Mouse (Mus musculus) midbrain, embryonic 14.5 days (tissue): ENCODE measurements at regions not wholly inside any gene's neighbourhood (a gene's known extent, or its start where the extent isn't known, plus 50 kb on each side); places are given as distances from the start of the nearest gene placed in this dataset.

ENCODE experiments used
- ATAC-seq: fragments of 200-750 bp; cut with Nextera tagmentation; 2 replicates; pipeline ENCODE4 v1.8.0; 2017; ENCODE audit warnings: moderate number of reproducible peaks, moderate library complexity; ENCODE audit not compliant: low FRiP score, low TSS enrichment
- DNase-seq: peaks from one replicate; pipeline ENCODE4 v3.0.0-alpha.2; 2015
- H3K27ac ChIP-seq: fragments of 300-500 bp; sonication (generic); replicated peaks from 2 replicates; pipeline ENCODE4 v1.5.1; 2014; ENCODE audit warnings: mild to moderate bottlenecking, low read depth, low read length, moderate library complexity
- H3K27me3 ChIP-seq: fragments of 300-500 bp; sonication (generic); 2 replicates; pipeline ENCODE4 v1.6.1; 2014; ENCODE audit warnings: low read length, control low read depth, mixed read lengths; ENCODE audit not compliant: control insufficient read depth, insufficient read depth
- H3K36me3 ChIP-seq: fragments of 300-500 bp; sonication (generic); 2 replicates; pipeline ENCODE4 v1.6.1; 2014; ENCODE audit warnings: low read length, control low read depth; ENCODE audit not compliant: control insufficient read depth, insufficient read depth
- H3K4me1 ChIP-seq: fragments of 300-500 bp; sonication (generic); 2 replicates; pipeline ENCODE4 v1.6.1; 2014; ENCODE audit warnings: mild to moderate bottlenecking, antibody characterized with exemption, low read length, control low read depth; ENCODE audit not compliant: control insufficient read depth, insufficient read depth
- H3K4me2 ChIP-seq: fragments of 300-500 bp; sonication (generic); 2 replicates; pipeline ENCODE4 v1.6.1; 2014; ENCODE audit warnings: mild to moderate bottlenecking, low read length, moderate library complexity
- H3K4me3 ChIP-seq: fragments of 300-500 bp; sonication (generic); replicated peaks from 2 replicates; pipeline ENCODE4 v1.5.1; 2014; ENCODE audit warnings: low read depth, low read length
- H3K9ac ChIP-seq: fragments of 300-500 bp; sonication (generic); replicated peaks from 2 replicates; pipeline ENCODE4 v1.6.1; 2014; ENCODE audit warnings: mild to moderate bottlenecking, low read length, moderate library complexity
- H3K9me3 ChIP-seq: fragments of 300-500 bp; sonication (generic); 2 replicates; pipeline ENCODE4 v1.6.1; 2016; ENCODE audit warnings: low read length, control low read depth, mixed read lengths; ENCODE audit not compliant: control insufficient read depth
- WGBS: fragments of 180-500 bp; shearing (Covaris S2); extraction: QIAGEN DNeasy Blood & Tissue Kit; methylation state at CpG from one replicate; pipeline ENCODE4 v1.1.7; 2014; 5-methylcytosine and 5-hydroxymethylcytosine counted together

DNA sequence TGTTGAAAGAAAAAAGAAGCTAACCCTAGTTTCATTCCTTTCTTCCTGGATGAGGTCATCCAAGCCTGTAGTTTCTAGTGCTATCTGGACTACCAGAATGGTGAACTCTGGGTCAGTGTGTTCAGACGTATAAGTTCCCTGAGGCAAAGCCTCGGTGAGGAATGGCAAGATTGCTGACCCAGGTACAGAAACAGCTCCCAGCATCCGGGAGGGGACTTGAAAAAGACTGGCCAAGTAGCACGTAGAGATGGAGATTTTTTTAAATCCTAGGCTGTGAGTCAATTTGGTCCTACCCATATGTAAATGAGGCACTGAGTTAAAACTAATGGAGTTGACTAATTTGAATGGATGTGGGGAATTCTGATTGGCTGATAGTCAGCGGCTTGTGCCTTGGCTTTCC, 55.0 kb upstream of the Gm11084 start:
- Histone ChIP-seq H3K4me2 (no peak overlapping the region), H3K36me3 (no peaks in the 10 kb centered on the region), H3K9me3 (no peaks in the 10 kb centered on the region), H3K9ac (no peak overlapping the region), H3K27me3 (0 out of 2 replicates have a peak, but pooled peaks cover 3% of the 10 kb centered on the region), H3K4me1 (peaks cover 7% of the 10 kb centered on the region), H3K27ac (no peak overlapping the region), H3K4me3 (no peak overlapping the region)
- DNase-seq (no peak), ATAC-seq (no peak)
- 38% methylated on average over 5 of the region's 5 CpGs for WGBS

DNA sequence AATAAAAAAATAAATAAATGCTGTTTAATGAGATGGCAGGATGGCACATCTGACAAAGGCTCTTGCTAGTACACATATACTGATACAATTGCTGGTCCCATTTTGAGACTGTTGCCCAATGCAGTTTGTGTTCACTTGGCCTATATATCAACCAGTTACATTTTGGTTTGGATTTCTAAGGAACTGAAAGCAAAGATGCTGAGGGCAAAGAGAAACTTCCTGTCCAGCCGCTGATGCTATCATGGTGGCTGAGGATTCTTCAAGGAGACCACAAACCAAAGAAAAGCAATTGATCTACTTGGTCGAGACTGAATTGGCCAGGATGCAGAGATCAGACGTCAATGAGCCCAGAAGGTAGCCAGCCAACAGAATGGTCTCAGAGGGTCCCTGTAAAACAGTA, 53.5 kb upstream of the Gm11084 start:
- H3K4me1 ChIP-seq: peaks cover 7% of the 10 kb centered on the region
- ATAC-seq: no peak
- no peaks in the 10 kb centered on the region for H3K36me3 ChIP-seq

DNA sequence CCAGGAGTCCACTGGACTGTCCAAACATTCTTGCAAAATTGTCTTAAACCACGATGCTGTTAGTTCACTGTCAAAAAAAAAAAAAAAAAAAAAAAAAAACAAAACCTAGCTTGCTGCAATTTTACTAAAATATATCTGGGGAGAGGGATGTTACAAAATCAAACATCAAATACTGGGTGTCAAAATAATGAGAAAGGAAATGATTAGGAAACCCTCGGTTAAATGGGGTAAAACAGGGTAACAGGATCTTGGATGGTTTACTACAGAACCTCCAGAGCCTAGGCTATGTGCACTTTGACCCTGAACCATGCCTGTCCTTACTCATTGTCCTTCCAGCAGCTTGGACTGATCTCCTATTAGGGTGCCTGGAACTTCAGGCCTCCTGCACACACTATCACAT, 52.8 kb upstream of the Gm11084 start:
- no peak for ATAC-seq
- H3K27ac ChIP-seq: no peak overlapping the region
- 89% methylated on average over 2 of the region's 2 CpGs for WGBS

More for the DNA sequence above, 53.5 kb upstream of the Gm11084 start:
- WGBS: 78% methylated on average over 3 of the region's 3 CpGs
- Histone ChIP-seq H3K4me2 (no peak overlapping the region), H3K9me3 (no peaks in the 10 kb centered on the region), H3K9ac (no peak overlapping the region), H3K27ac (no peak overlapping the region), H3K27me3 (0 out of 2 replicates have a peak, but pooled peaks cover 3% of the 10 kb centered on the region), H3K4me3 (no peak overlapping the region)
- DNase-seq: no peak

DNA sequence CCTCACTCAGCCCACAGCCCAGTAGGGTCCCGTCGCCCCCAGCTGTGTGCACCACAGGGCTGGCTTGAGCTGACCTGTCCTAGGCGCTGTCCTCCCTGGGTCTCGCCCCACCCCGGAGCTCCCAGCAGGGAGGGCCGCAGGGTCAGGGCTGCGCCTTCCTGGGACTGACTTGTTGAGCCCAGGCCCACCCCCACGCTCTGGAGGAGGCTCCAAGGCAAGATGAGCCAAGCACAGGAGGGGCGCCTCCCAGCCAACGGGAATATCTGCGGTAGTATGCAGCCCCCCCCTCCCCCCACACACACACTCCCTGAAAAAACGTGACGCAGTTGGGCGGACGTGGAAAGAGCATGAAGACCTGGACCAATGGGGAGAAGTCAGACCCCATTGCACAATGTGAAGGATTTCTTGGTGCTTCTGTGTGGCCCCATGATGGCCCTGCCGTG, 51.8 kb upstream of the Gm11084 start:
- H3K4me2 ChIP-seq: peak overlapping the region; percentile 46
- no peak for ATAC-seq

More for the DNA sequence above, 52.8 kb upstream of the Gm11084 start:
- no peak overlapping the region for H3K4me2 ChIP-seq
- H3K4me1 ChIP-seq: peaks cover 7% of the 10 kb centered on the region
- no peaks in the 10 kb centered on the region for H3K9me3 ChIP-seq
- H3K27me3 ChIP-seq: 0 out of 2 replicates have a peak, but pooled peaks cover 3% of the 10 kb centered on the region
- H3K36me3 ChIP-seq: no peaks in the 10 kb centered on the region
- no peak overlapping the region for H3K9ac ChIP-seq
- no peak overlapping the region for H3K4me3 ChIP-seq
- DNase-seq: no peak

DNA sequence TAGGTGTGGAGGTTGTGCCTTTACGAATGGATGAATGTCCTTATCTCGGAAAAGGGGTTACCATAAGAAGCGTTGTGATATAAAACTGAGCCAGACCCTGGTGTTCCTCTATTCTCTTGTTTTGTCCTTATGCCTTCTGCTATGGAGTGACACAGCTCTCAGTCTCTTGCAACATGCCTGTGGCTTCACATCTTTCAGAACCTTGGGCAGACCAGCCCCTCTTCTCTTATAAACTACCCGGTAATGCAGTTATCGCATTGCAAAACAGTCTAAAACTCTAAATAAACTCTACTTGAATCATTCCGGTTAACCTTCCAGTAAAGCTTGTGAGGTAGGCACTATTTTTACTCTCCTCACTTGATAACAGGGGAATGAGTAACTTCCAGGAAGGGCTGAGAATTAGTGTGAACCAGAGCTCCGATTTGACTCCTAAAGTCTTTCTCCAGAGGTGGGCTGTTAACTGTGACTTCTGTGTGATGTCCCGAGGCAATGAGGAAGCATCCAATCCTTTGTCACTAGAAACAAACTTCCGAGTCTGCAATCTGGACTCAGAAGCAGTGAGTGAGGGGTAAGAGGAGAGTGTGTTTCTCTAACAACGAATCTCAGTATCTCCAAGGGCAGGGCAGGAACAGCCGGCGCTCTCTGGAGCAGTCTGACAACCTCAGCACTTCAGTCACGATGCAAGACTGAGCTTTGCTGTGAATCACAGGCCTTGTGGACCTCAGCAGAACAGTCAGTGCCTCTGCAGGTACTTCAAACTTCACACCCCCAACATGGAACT, 50.9 kb upstream of the Gm11084 start:
- ATAC-seq: no peak
- no peak overlapping the region for H3K9ac ChIP-seq
- no peak for DNase-seq
- H3K36me3 ChIP-seq: no peaks in the 10 kb centered on the region
- H3K27me3 ChIP-seq: 0 out of 2 replicates have a peak, but pooled peaks cover 3% of the 10 kb centered on the region
- 66% methylated on average over 13 of the region's 13 CpGs for WGBS
- no peak overlapping the region for H3K4me3 ChIP-seq
- H3K4me1 ChIP-seq: peaks cover 7% of the 10 kb centered on the region
- H3K9me3 ChIP-seq: no peaks in the 10 kb centered on the region
- no peak overlapping the region for H3K4me2 ChIP-seq
- H3K27ac ChIP-seq: no peak overlapping the region

More for the DNA sequence above, 51.8 kb upstream of the Gm11084 start:
- peak; percentile 39 for DNase-seq
- Histone ChIP-seq H3K9me3 (no peaks in the 10 kb centered on the region), H3K4me3 (no peak overlapping the region), H3K36me3 (no peaks in the 10 kb centered on the region), H3K9ac (no peak overlapping the region), H3K27ac (no peak overlapping the region), H3K27me3 (0 out of 2 replicates have a peak, but pooled peaks cover 3% of the 10 kb centered on the region), H3K4me1 (peaks cover 7% of the 10 kb centered on the region)
- 16% methylated on average over 16 of the region's 16 CpGs for WGBS
